Mouse (Mus musculus): Measurements from ENCODE around the gene Akap10. TPM values are rescaled to one million over a fixed set of nuclear protein-coding genes. Genes with fewer than 3 reads are reported as not detected.
"Not testable (repeated sequence)": the region's sequence is repeated elsewhere in the genome, so short reads cannot be mapped to it uniquely, and the experiment has no call there.

Gene Akap10
- total RNA-seq, 2 experiments from 2014 or later: 14.1 to 14.5 TPM

DNA sequence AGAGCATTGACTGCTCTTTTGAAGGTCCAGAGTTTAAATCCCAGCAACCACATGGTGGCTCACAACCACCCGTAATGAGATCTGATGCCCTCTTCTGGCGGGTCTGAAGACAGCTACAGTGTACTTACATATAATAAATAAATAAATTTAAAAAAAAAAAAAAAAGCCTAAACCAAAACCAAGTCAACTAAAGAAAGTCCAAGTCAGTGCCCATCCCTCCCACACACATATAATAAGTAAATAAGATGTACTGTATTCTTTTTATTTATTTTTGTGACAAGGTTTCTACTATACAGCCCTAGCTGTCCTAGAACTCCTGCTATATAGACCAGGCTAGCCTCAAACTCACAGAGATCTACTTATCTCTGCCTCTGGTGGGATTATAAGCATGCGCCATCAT, 89.4 kb downstream of the Akap10 start:
- intact Hi-C loops (cut with DNase I); DNase-seq (ENCODE audit: low spot score): not testable (repeated sequence)

DNA sequence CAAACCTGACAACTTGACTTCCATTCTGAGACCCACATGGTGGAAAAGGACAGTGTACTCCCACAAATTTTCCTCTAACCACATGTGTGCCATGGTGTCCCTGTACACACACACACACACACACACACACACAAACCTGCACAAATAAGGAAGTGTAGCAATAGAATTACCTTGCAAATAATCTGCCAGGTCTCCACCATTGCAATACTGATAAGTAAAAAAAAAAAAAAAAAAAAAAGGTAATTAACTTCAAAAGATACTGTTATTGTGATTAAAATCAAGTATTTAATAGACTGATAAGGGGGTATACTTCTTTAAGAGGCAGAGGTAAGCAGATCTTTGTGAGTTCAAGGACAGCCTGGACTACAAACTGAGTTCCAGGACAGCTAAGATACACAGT, 90.1 kb downstream of the Akap10 start:
- DNase-seq (ENCODE audit: low spot score): no peak
- intact Hi-C loops (cut with DNase I): no loop called here

DNA sequence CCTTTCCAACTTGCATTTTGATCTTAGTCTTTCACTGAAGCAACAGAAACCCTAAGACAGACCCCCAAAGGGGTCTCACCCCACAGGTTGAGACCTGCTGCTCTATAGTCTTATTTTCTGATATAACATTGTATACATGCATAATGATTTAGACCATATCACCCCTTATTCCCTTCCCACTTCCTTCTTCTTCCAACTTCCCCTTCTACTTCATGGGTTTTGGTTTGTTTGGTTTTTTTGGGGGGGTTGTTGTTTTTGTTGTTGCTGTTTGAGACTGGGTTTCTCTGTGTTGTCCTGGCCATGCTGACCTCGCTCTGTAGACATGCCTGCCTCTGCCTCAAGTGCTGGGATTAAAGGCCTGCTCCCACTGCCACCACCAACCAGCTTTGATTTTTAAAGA, 90.9 kb downstream of the Akap10 start:
- no peak for DNase-seq (ENCODE audit: low spot score)
- intact Hi-C loops (cut with DNase I): no loop called here

Other genes with a start within 250 kb of the Akap10 start
- under 1 TPM in 1 of 2 experiments, not detected in 1; 0.14 TPM for gene Fam83g, start 246.2 kb downstream of the Akap10 start, total RNA-seq (2021)
- not detected for gene Slc5a10, start 209.4 kb downstream of the Akap10 start, total RNA-seq (2021)
- 1 to 10 TPM; 6.8 TPM for gene Prpsap2, start 168.2 kb downstream of the Akap10 start, total RNA-seq (2021)
- 10 to 100 TPM; 46.3 to 51.6 TPM for gene Ulk2, start 75.2 kb downstream of the Akap10 start, total RNA-seq (2021)
- 10 to 100 TPM in 1 of 2 experiments, 1 to 10 TPM in 1; 9.6 to 16.5 TPM for gene Specc1, start 26.5 kb upstream of the Akap10 start, total RNA-seq (2021)